Mouse (Mus musculus) central nervous system, embryonic 14 days (tissue): Measurements from ENCODE around the gene Gtpbp4. TPM values are rescaled to one million over a fixed set of nuclear protein-coding genes. Genes with fewer than 3 reads are reported as not detected.

Experiments
- polyA plus RNA-seq: library from polyadenylated mRNA; depleted of rRNA; stranded (reverse); fragments of >200 nt; gene quantifications from 2 replicates; pipeline ENCODE4 v1.2.3, GENCODE M21; 2012; rRNA removed

Gene Gtpbp4
- 36.4 and 37.4 TPM in 2 replicates for polyA plus RNA-seq

DNA sequence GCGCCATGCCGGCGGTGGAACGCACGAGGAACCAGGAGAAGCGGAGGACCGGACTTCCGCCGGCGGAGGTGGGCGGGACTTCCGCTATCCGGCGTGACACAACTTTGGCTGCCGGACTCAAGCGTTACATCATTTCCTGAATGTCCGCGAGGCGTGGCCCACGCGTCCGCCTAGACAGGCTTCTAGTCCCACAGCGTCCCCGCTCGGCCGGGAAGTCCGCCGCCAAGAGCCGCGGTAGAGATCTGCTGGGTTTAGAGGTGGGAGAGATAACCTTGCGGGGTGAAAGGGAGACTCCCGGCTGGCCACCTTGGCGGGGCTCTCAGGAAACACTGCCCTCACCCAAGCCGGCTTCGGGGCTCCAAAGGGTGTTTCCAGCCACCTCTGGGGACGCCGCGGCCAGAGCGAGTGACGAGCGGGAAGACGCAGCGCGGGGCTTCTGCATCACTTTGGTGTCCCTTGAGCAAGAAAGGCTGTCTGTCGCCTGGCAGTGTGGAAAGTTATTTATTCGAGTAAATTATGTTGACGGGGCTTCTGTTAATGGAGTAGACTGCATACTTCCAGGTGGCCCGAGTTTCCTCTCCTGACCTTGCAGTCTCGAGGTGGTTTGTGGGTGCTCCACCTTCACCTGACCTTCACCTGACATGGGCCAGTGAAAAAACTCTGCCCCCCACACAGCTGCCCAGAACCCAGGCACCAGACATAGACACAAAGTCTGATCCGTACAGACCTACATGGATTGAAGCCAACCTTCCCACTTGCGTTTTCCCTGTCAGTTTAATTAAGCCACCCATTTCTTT lies at the start of gene Gtpbp4:
Gene Gtpbp4, minus strand, starts transcription at position 94 of the 797 bp plus-strand sequence.

DNA sequence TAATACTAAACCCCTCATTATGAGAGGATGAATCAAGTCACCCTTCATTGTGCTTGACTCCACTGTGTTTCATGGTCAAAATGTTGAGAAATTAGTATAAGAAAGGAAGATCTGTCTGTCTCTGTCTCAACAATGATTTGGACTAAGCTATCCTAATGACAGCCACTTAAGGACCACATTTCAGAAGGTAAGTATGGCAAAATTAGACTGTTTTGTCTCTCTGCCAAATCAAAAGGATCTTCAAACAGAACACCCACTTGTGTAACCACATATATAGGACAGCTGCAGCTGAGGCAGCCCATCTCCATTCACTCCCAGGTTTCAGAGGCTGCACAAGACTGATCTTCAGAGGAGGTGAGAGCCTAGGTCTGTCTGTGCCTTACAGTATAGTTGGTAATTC lies 43.3 kb downstream of the Gtpbp4 start, which contains the start of gene Idi2:
Gene Idi2, plus strand, starts transcription at position 301 of the 400 bp plus-strand sequence.

GRCm38 (mm10) chr13:8948131-8948530 lies 47.8 kb downstream of the Gtpbp4 start, which contains the start of gene Gm9745:
Gene Gm9745, minus strand, starts transcription at chr13:8948231.

Other genes starting within 250 kb of the Gtpbp4 start
- gene Wdr37, start 124.2 kb downstream of the Gtpbp4 start, polyA plus RNA-seq: 31.5 and 34.9 TPM in 2 replicates
- 52.1 and 60.6 TPM in 2 replicates for gene Idi1, start 110.6 kb downstream of the Gtpbp4 start, polyA plus RNA-seq
- gene Gm9745, start 47.9 kb downstream of the Gtpbp4 start, polyA plus RNA-seq: not detected in 2 replicates
- gene Idi2, start 43.2 kb downstream of the Gtpbp4 start, polyA plus RNA-seq: 0.04 TPM in 1 of 2 replicates, not detected in the other
- gene Larp4b, start 97.8 kb upstream of the Gtpbp4 start, polyA plus RNA-seq: 27.5 and 30.5 TPM in 2 replicates